Mouse (Mus musculus) hindbrain, embryonic 14.5 days (tissue): Measurements from ENCODE around the gene Jdp2. TPM values are rescaled to one million over a fixed set of nuclear protein-coding genes. Genes with fewer than 3 reads are reported as not detected.

Source experiments
- ATAC-seq: fragments of 200-750 bp; cut with Nextera tagmentation; 2 replicates; pipeline ENCODE4 v1.8.0; 2017; ENCODE audit warnings: moderate number of reproducible peaks, mild to moderate bottlenecking, moderate TSS enrichment, moderate library complexity; ENCODE audit not compliant: low FRiP score
- DNase-seq: peaks from one replicate; pipeline ENCODE4 v3.0.0-alpha.2; 2015; ENCODE audit warnings: low spot score
- H3K27ac ChIP-seq: fragments of 300-500 bp; sonication (generic); 2 replicates; pipeline ENCODE4 v1.5.1; 2014; ENCODE audit warnings: mild to moderate bottlenecking, moderate library complexity
- H3K27me3 ChIP-seq: fragments of 300-500 bp; sonication (generic); 2 replicates; pipeline ENCODE4 v1.6.1; 2014; ENCODE audit warnings: mild to moderate bottlenecking, low read length, mixed read lengths; ENCODE audit not compliant: control insufficient read depth, insufficient read depth
- H3K36me3 ChIP-seq: fragments of 300-500 bp; sonication (generic); replicated peaks from 2 replicates; pipeline ENCODE4 v1.6.1; 2014; ENCODE audit not compliant: control insufficient read depth, insufficient read depth
- H3K4me1 ChIP-seq: fragments of 300-500 bp; sonication (generic); replicated peaks from 2 replicates; pipeline ENCODE4 v1.6.1; 2014; ENCODE audit warnings: antibody characterized with exemption, low read length, mixed read lengths; ENCODE audit not compliant: control insufficient read depth, insufficient read depth
- H3K4me2 ChIP-seq: fragments of 300-500 bp; sonication (generic); replicated peaks from 2 replicates; pipeline ENCODE4 v1.6.1; 2014; ENCODE audit warnings: mild to moderate bottlenecking, moderate library complexity
- H3K4me3 ChIP-seq: fragments of 300-500 bp; sonication (generic); replicated peaks from 2 replicates; pipeline ENCODE4 v1.5.1; 2014; ENCODE audit warnings: mild to moderate bottlenecking, low read length
- H3K9ac ChIP-seq: fragments of 300-500 bp; sonication (generic); 2 replicates; pipeline ENCODE4 v1.6.1; 2014
- H3K9me3 ChIP-seq: fragments of 300-500 bp; sonication (generic); 2 replicates; pipeline ENCODE4 v1.6.1; 2016; ENCODE audit warnings: low read length; ENCODE audit not compliant: control insufficient read depth
- WGBS: fragments of 180-500 bp; shearing (Covaris S2); extraction: QIAGEN DNeasy Blood & Tissue Kit; methylation state at CpG from one replicate; pipeline ENCODE4 v1.1.7; 2014; 5-methylcytosine and 5-hydroxymethylcytosine counted together
- polyA plus RNA-seq: library from polyadenylated mRNA; unstranded; fragments of >200 nt; fragmentation: Nextera tagmentation; extraction: Ambion mirVana; gene quantifications from 2 replicates; pipeline ENCODE4 v1.2.1, GENCODE M21; 2014

Gene Jdp2
- polyA plus RNA-seq, 1 experiment from 2014 or later: 1.3 TPM

- Histone ChIP-seq H3K9me3 (no peaks in the 10 kb centered on the region), H3K4me1 (peaks cover 32% of the 10 kb centered on the region), H3K4me3 (peak overlapping the region; percentile 84), H3K9ac (peak overlapping the region; percentile 95; the same call in 1 of the 2 replicates), H3K27me3 (no peaks in the 10 kb centered on the region), H3K27ac (peak overlapping the region; percentile 92), H3K4me2 (peak overlapping the region; percentile 76), H3K36me3 (no peaks in the 10 kb centered on the region)
- DNase-seq (no peak), ATAC-seq (no peak)
- WGBS: 44% methylated on average over 11 of the region's 11 CpGs
Measured at GRCm38 (mm10) chr12:85598053-85598452, 774 bp upstream of the Jdp2 start.

- peak; percentile 71 for ATAC-seq
- peaks cover 42% of the 10 kb centered on the region for H3K4me1 ChIP-seq
- under 1% methylated on average over 38 of the region's 49 CpGs for WGBS
Measured at GRCm38 (mm10) chr12:85599478-85600152, 788 bp downstream of the Jdp2 start.

GRCm38 (mm10) chr12:85600637-85601036, 1.8 kb downstream of the Jdp2 start:
- Histone ChIP-seq H3K4me1 (peaks cover 43% of the 10 kb centered on the region), H3K9me3 (no peaks in the 10 kb centered on the region), H3K9ac (peak overlapping the region; percentile 95; the same call in 1 of the 2 replicates), H3K4me3 (peak overlapping the region; percentile 84), H3K36me3 (no peaks in the 10 kb centered on the region), H3K27me3 (no peaks in the 10 kb centered on the region), H3K27ac (no peak overlapping the region), H3K4me2 (peak overlapping the region; percentile 76)
- DNase-seq (no peak), ATAC-seq (no peak)
- 53% methylated on average over 7 of the region's 7 CpGs for WGBS

More at GRCm38 (mm10) chr12:85599478-85600152, 788 bp downstream of the Jdp2 start:
- no peaks in the 10 kb centered on the region for H3K9me3 ChIP-seq
- no peaks in the 10 kb centered on the region for H3K36me3 ChIP-seq
- DNase-seq: peak; percentile 40
- peak overlapping the region; percentile 84 for H3K4me3 ChIP-seq
- no peaks in the 10 kb centered on the region for H3K27me3 ChIP-seq
- peak overlapping the region; percentile 76 for H3K4me2 ChIP-seq
- peak overlapping the region; percentile 92 for H3K27ac ChIP-seq
- H3K9ac ChIP-seq: peak overlapping the region; percentile 95

GRCm38 (mm10) chr12:85601531-85601930, 2.7 kb downstream of the Jdp2 start:
- DNase-seq (no peak), ATAC-seq (no peak)
- H3K4me3 ChIP-seq: no peak overlapping the region
- no peak overlapping the region for H3K4me2 ChIP-seq
- H3K27me3 ChIP-seq: no peaks in the 10 kb centered on the region
- H3K9ac ChIP-seq: no peak overlapping the region
- H3K4me1 ChIP-seq: peaks cover 43% of the 10 kb centered on the region
- H3K9me3 ChIP-seq: no peaks in the 10 kb centered on the region
- H3K27ac ChIP-seq: no peak overlapping the region
- no peaks in the 10 kb centered on the region for H3K36me3 ChIP-seq
- WGBS: 81% methylated on average over 6 of the region's 6 CpGs

GRCm38 (mm10) chr12:85602153-85602552, 3.3 kb downstream of the Jdp2 start:
- H3K4me1 ChIP-seq: peaks cover 43% of the 10 kb centered on the region
- 89% methylated on average over 2 of the region's 2 CpGs for WGBS
- no peaks in the 10 kb centered on the region for H3K36me3 ChIP-seq
- H3K9me3 ChIP-seq: no peaks in the 10 kb centered on the region
- DNase-seq: no peak
- H3K4me3 ChIP-seq: no peak overlapping the region
- no peaks in the 10 kb centered on the region for H3K27me3 ChIP-seq
- ATAC-seq: no peak
- no peak overlapping the region for H3K9ac ChIP-seq
- 0 out of 2 replicates have a peak overlapping the region, but pooled peaks have one; percentile 4 for H3K4me2 ChIP-seq
- H3K27ac ChIP-seq: no peak overlapping the region

- Histone ChIP-seq H3K36me3 (no peaks in the 10 kb centered on the region), H3K9me3 (no peaks in the 10 kb centered on the region), H3K27me3 (no peaks in the 10 kb centered on the region), H3K4me2 (no peak overlapping the region), H3K9ac (no peak overlapping the region), H3K4me3 (no peak overlapping the region), H3K27ac (no peak overlapping the region), H3K4me1 (peaks cover 43% of the 10 kb centered on the region)
- WGBS: 80% methylated on average over 12 of the region's 12 CpGs
- ATAC-seq (no peak), DNase-seq (no peak)
Measured at GRCm38 (mm10) chr12:85602811-85603210, 4.0 kb downstream of the Jdp2 start.

GRCm38 (mm10) chr12:85603767-85604166, 4.9 kb downstream of the Jdp2 start:
- H3K4me1 ChIP-seq: peaks cover 38% of the 10 kb centered on the region
- no peak for ATAC-seq

GRCm38 (mm10) chr12:85604301-85604998, 5.6 kb downstream of the Jdp2 start:
- Histone ChIP-seq H3K9me3 (no peaks in the 10 kb centered on the region), H3K36me3 (peaks cover 5% of the 10 kb centered on the region; the same call in 1 of the 2 replicates), H3K27me3 (no peaks in the 10 kb centered on the region), H3K9ac (no peak overlapping the region), H3K4me3 (no peak overlapping the region), H3K4me1 (peaks cover 38% of the 10 kb centered on the region), H3K27ac (no peak overlapping the region), H3K4me2 (no peak overlapping the region)
- 52% methylated on average over 9 of the region's 9 CpGs for WGBS
- ATAC-seq (no peak), DNase-seq (no peak)

More at GRCm38 (mm10) chr12:85603767-85604166, 4.9 kb downstream of the Jdp2 start:
- 60% methylated on average over 9 of the region's 9 CpGs for WGBS
- no peak overlapping the region for H3K4me2 ChIP-seq
- no peak overlapping the region for H3K9ac ChIP-seq
- H3K36me3 ChIP-seq: peaks cover 5% of the 10 kb centered on the region; the same call in 1 of the 2 replicates
- no peak overlapping the region for H3K27ac ChIP-seq
- no peaks in the 10 kb centered on the region for H3K9me3 ChIP-seq
- DNase-seq: no peak
- H3K4me3 ChIP-seq: no peak overlapping the region
- H3K27me3 ChIP-seq: no peaks in the 10 kb centered on the region
